Mouse (Mus musculus) lung, postnatal 0 days (tissue): ENCODE data around the gene Wwc2.

Experiments used
- CTCF ChIP-seq: IDR thresholded peaks from 2 replicates; pipeline ENCODE4 v1.5.1; 2016; ENCODE audit warnings: antibody characterized with exemption, mild to moderate bottlenecking
- EP300 ChIP-seq: IDR thresholded peaks from 2 replicates; pipeline ENCODE4 v1.6.1; 2016; ENCODE audit warnings: antibody characterized with exemption, mild to moderate bottlenecking, control low read depth

DNA sequence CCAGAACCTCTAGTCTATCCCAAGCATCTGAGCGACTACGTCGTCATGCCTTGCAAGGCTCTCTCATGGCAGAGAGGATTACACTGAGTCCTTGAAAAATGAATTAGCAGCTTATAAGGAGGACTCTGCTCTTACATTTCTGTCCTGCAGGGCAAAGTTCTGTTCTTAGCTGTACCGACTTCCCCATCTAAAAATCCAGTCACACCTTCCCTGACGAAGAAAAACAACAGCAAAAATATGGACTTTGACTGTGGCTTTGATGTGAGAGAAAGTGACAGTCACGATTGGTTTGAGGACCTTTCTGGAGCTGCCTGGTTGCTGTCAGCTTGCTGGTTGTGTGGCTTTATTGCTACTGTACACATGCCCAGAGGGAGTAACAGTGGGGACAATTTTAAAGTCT, 211.1 kb downstream of the Wwc2 start:
- TF ChIP-seq CTCF, result no peak
- TF ChIP-seq EP300, result no peak
